Mouse (Mus musculus) neural tube, embryonic 11.5 days (tissue): ENCODE measurements around the gene Dock1. TPM values are rescaled to one million over a fixed set of nuclear protein-coding genes. Genes with fewer than 3 reads are reported as not detected.

Experiments
- ATAC-seq: fragments of 200-750 bp; cut with Nextera tagmentation; 2 replicates; pipeline ENCODE4 v1.8.0; 2017; ENCODE audit warnings: moderate number of reproducible peaks, mild to moderate bottlenecking, moderate TSS enrichment, moderate library complexity; ENCODE audit not compliant: insufficient read depth, low FRiP score, low TSS enrichment
- DNase-seq: peaks from one replicate; pipeline ENCODE4 v3.0.0-alpha.2; 2015; ENCODE audit warnings: low spot score
- H3K27ac ChIP-seq: fragments of 300-500 bp; sonication (generic); 2 replicates; pipeline ENCODE4 v1.5.1; 2014; ENCODE audit warnings: low read depth, mild to moderate bottlenecking, low read length
- H3K27me3 ChIP-seq: fragments of 300-500 bp; sonication (generic); 2 replicates; pipeline ENCODE4 v1.6.1; 2014; ENCODE audit warnings: mild to moderate bottlenecking, low read length, mixed read lengths; ENCODE audit not compliant: control insufficient read depth, insufficient read depth
- H3K36me3 ChIP-seq: fragments of 300-500 bp; sonication (generic); 2 replicates; pipeline ENCODE4 v1.6.1; 2014; ENCODE audit warnings: mild to moderate bottlenecking, low read length, moderate library complexity, mixed read lengths; ENCODE audit not compliant: control insufficient read depth, insufficient read depth
- H3K4me1 ChIP-seq: fragments of 300-500 bp; sonication (generic); 2 replicates; pipeline ENCODE4 v1.6.1; 2014; ENCODE audit warnings: low read length, mixed read lengths; ENCODE audit not compliant: control insufficient read depth, insufficient read depth
- H3K4me2 ChIP-seq: fragments of 300-500 bp; sonication (generic); 2 replicates; pipeline ENCODE4 v1.6.1; 2014; ENCODE audit warnings: low read depth, mild to moderate bottlenecking, moderate library complexity
- H3K4me3 ChIP-seq: fragments of 300-500 bp; sonication (generic); 2 replicates; pipeline ENCODE4 v1.5.1; 2014; ENCODE audit warnings: low read depth, low read length
- H3K9ac ChIP-seq: fragments of 300-500 bp; sonication (generic); 2 replicates; pipeline ENCODE4 v1.6.1; 2014; ENCODE audit warnings: mild to moderate bottlenecking, low read length
- H3K9me3 ChIP-seq: fragments of 300-500 bp; sonication (generic); 2 replicates; pipeline ENCODE4 v1.6.1; 2016; ENCODE audit warnings: low read length; ENCODE audit not compliant: control insufficient read depth
- WGBS: fragments of 180-500 bp; shearing (Covaris S2); extraction: QIAGEN DNeasy Blood & Tissue Kit; methylation state at CpG from one replicate; pipeline ENCODE4 v1.1.7; 2014; 5-methylcytosine and 5-hydroxymethylcytosine counted together
- polyA plus RNA-seq: library from polyadenylated mRNA; unstranded; fragments of >200 nt; fragmentation: Nextera tagmentation; extraction: Ambion mirVana; gene quantifications from 2 replicates; pipeline ENCODE4 v1.2.1, GENCODE M21; 2014

The Dock1 gene
- polyA plus RNA-seq, 1 experiment from 2014 or later = 26.3 TPM

DNA sequence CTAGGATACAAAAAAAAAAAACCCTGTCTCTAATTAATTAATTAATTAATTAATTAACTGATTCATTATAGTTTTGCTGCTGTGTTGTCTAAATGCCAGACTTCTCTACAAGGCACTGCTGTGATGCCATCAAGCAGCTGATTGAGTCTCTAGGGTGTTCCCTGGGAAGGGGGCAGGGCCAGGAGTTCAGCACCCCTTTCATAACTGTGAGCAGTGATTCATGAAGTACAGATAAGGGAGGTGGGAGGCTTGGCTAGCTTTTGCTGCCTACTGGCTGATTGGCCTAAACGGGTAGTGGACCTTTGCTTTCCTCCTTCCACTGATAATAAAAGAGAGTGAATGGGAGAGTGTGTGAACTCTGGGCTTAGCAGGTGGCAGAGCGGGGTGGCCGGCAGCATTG lies 389.1 kb downstream of the Dock1 start:
- Histone ChIP-seq H3K4me3 (no peak overlapping the region), H3K36me3 (no peaks in the 10 kb centered on the region; the same call in 1 of the 2 replicates), H3K27me3 (no peaks in the 10 kb centered on the region), H3K4me2 (no peak overlapping the region), H3K27ac (no peak overlapping the region), H3K9ac (no peak overlapping the region), H3K4me1 (no peaks in the 10 kb centered on the region), H3K9me3 (no peaks in the 10 kb centered on the region)
- ATAC-seq (no peak), DNase-seq (no peak)
- 90% methylated on average over 3 of the region's 3 CpGs for WGBS

DNA sequence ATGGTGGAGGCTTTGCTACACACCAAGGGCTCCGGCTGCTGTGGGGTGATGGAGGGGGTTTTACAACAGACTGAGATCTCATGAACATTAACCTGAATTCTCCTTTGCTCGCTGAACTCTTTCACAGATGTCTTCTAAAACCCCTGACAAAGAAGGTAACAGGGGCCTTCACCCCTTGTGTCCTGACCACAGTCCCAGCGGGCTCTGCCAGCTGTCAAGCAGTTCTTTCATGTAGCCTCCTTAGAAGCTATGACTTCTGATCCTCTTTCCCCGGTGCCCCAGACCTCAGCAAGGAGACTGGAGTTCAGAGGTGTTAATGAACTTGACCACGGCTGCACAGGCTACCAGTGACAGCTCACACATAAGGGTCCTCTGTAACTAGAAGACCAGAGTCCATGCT lies 393.4 kb downstream of the Dock1 start:
- no peak for DNase-seq
- Histone ChIP-seq H3K9me3 (no peaks in the 10 kb centered on the region), H3K4me2 (no peak overlapping the region), H3K36me3 (no peaks in the 10 kb centered on the region; the same call in 1 of the 2 replicates), H3K27ac (no peak overlapping the region), H3K4me1 (no peaks in the 10 kb centered on the region), H3K4me3 (no peak overlapping the region), H3K27me3 (no peaks in the 10 kb centered on the region), H3K9ac (no peak overlapping the region)
- WGBS = 85% methylated on average over 5 of the region's 5 CpGs
- ATAC-seq = no peak

DNA sequence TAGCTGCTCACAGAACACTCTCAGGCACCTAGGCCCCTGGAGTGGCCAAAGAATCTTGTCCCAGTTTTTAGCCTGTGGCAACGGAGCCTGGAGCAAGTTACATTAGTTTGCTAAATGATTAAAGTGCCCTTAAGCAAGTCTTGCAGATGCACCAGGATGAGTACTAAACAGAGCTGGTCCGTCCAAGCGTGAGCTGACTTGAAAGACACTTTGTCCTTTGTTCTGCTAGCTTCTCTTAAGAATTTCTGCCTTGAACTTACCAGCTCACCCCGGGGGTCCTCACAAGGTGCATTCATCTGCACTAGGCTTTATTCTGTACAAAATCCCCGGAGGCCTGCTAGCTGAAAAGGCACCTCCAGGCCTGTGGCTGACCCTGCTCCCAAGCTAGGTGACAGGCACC lies 394.8 kb downstream of the Dock1 start:
- no peak overlapping the region for H3K27ac ChIP-seq
- no peak overlapping the region for H3K4me3 ChIP-seq
- no peaks in the 10 kb centered on the region for H3K4me1 ChIP-seq
- H3K9me3 ChIP-seq = no peaks in the 10 kb centered on the region
- no peak overlapping the region for H3K4me2 ChIP-seq
- DNase-seq = no peak
- H3K36me3 ChIP-seq = no peaks in the 10 kb centered on the region; the same call in 1 of the 2 replicates
- H3K9ac ChIP-seq = no peak overlapping the region
- ATAC-seq = no peak
- WGBS = 28% methylated on average over 5 of the region's 5 CpGs
- H3K27me3 ChIP-seq = no peaks in the 10 kb centered on the region

DNA sequence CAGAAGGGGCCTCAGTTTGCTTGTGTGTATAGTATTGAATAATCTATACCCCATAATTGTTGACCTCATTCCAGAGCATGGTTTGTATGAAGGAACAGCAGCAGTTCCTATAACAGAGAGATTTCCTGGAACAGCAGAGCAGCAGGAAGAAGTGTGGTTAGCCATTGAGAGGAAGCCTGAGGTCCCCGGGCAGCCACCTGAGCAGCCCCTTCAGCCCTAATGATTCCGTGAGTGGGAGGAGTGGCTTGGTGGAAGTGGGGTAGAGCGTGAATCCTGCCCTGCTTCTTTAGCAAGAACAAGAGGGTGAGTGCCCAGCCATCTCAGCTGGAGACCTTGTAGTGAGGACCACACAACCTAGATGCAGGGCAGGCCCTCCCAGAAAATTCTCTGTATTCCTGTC lies 398.4 kb downstream of the Dock1 start:
- no peak overlapping the region for H3K4me2 ChIP-seq
- no peaks in the 10 kb centered on the region for H3K9me3 ChIP-seq
- H3K4me1 ChIP-seq = no peaks in the 10 kb centered on the region
- WGBS = 91% methylated on average over 3 of the region's 3 CpGs
- no peak overlapping the region for H3K27ac ChIP-seq
- H3K27me3 ChIP-seq = no peaks in the 10 kb centered on the region
- no peak overlapping the region for H3K4me3 ChIP-seq
- DNase-seq (no peak), ATAC-seq (no peak)
- H3K9ac ChIP-seq = no peak overlapping the region
- no peaks in the 10 kb centered on the region for H3K36me3 ChIP-seq

DNA sequence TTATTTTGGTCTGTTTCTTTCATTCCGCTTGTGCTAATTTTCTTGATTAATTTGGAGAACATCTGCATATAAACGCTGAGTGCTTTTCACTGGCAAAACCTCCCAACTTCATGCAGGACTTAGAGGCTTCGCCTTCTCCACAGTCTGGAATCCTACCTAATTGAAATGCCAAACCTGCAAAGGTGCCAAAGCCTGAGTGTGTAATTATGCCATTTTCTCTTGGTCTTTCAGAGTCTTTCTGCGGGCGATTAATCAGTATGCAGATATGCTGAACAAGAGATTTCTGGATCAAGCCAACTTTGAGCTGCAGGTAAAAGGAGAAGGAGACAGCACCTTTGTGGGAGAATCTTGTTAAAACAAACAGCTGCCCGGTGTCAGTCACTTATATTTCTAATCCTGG lies 406.4 kb downstream of the Dock1 start:
- ATAC-seq = no peak
- 88% methylated on average over 6 of the region's 6 CpGs for WGBS
- no peak overlapping the region for H3K9ac ChIP-seq
- peaks cover 7% of the 10 kb centered on the region; the same call in 1 of the 2 replicates for H3K4me1 ChIP-seq
- no peak overlapping the region for H3K27ac ChIP-seq
- no peak for DNase-seq
- H3K4me2 ChIP-seq = no peak overlapping the region
- H3K36me3 ChIP-seq = no peaks in the 10 kb centered on the region
- no peak overlapping the region for H3K4me3 ChIP-seq
- H3K27me3 ChIP-seq = no peaks in the 10 kb centered on the region
- no peaks in the 10 kb centered on the region for H3K9me3 ChIP-seq

DNA sequence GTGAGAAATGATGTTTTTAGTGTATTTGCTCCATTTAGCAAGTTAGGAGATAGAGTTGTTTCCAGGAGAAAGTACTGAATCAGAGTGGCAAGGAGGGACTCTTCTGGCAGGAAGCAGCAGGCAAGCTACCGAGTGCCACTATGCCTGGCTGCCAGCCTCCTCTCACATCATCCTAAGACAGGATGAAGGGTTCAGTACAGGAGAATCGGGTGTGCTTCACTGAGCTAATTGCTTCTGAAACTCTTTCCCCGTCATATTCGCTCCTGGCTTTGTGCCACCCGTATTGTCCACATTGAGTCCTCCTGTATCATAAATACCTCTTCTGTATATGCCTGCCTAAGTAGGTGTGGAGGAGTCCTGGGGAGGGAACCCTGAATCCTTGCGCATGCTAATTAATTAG lies 406.9 kb downstream of the Dock1 start:
- Histone ChIP-seq H3K9me3 (no peaks in the 10 kb centered on the region), H3K4me2 (no peak overlapping the region), H3K36me3 (no peaks in the 10 kb centered on the region), H3K9ac (no peak overlapping the region), H3K27ac (no peak overlapping the region), H3K4me1 (peaks cover 7% of the 10 kb centered on the region; the same call in 1 of the 2 replicates), H3K4me3 (no peak overlapping the region), H3K27me3 (no peaks in the 10 kb centered on the region)
- ATAC-seq (no peak), DNase-seq (no peak)
- 37% methylated on average over 6 of the region's 6 CpGs for WGBS

DNA sequence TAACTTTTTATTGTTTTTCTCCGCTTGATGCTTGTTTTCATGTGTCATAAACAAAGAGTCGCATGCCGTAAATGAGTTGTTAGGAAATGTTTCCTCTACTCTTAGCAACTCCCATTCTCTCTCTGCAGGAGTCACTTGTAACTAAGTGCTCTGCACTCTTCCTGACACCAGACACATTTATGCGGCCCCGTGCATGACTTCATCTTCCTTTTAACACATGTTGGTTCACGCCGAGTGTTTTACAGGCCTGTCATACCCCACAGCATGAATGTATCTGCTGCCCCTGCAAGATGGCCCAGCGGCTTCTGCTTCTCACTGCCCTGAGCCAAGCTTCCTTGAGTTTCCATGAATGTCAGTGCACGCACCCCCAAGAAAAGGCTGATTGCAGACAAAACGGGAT lies 407.4 kb downstream of the Dock1 start:
- Histone ChIP-seq H3K36me3 (no peaks in the 10 kb centered on the region), H3K4me3 (no peak overlapping the region), H3K27ac (no peak overlapping the region), H3K9me3 (no peaks in the 10 kb centered on the region), H3K27me3 (no peaks in the 10 kb centered on the region), H3K4me1 (peaks cover 7% of the 10 kb centered on the region; the same call in 1 of the 2 replicates), H3K9ac (no peak overlapping the region), H3K4me2 (no peak overlapping the region)
- DNase-seq (peak; percentile 19), ATAC-seq (no peak)
- 37% methylated on average over 10 of the region's 10 CpGs for WGBS

DNA sequence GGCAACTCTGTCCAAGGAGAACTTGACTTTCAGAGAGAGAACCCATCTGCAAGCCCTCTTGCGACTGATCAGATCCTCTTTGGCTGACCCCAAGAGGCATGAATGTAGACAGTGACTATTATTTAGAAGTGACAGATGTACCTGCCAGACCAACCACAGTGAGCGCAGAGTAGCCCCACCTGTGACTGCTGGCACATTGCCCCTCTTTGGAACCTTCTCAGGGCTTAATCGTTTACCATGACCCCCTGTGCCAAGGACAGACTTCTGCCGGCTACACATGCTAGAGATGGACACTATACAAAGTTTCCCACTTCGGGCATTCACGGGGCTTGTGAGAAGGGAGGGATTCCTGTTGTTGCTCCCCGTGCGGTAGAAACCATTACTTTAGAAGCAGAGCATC lies 413.0 kb downstream of the Dock1 start:
- no peak overlapping the region for H3K4me3 ChIP-seq
- no peaks in the 10 kb centered on the region for H3K9me3 ChIP-seq
- H3K4me2 ChIP-seq = no peak overlapping the region
- no peaks in the 10 kb centered on the region for H3K27me3 ChIP-seq
- no peak for DNase-seq
- no peaks in the 10 kb centered on the region for H3K36me3 ChIP-seq
- no peak for ATAC-seq
- no peaks in the 10 kb centered on the region for H3K4me1 ChIP-seq
- no peak overlapping the region for H3K9ac ChIP-seq
- H3K27ac ChIP-seq = no peak overlapping the region
- 93% methylated on average over 8 of the region's 8 CpGs for WGBS

DNA sequence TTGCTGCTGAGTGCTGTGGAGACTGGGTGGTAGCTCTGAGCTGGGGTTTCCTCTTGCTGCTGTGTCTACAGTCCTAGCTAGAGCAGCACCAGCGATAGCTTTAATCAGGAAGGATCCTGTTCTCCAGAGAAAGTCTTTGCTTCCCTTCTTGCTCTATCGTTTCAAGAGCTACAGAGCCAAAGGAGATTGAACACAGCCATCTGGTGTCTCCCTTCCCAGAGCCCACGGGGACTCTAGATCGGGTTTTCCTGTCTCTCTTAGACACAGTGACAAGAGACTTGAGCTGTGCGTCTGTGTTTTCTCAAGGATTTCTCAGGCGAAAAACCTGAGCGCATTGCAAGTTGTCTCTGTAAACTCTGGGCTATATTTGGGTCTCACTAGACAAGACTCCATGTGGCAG lies 413.6 kb downstream of the Dock1 start:
- Histone ChIP-seq H3K4me1 (no peaks in the 10 kb centered on the region), H3K9me3 (no peaks in the 10 kb centered on the region), H3K27ac (no peak overlapping the region), H3K9ac (no peak overlapping the region), H3K36me3 (no peaks in the 10 kb centered on the region), H3K4me3 (no peak overlapping the region), H3K27me3 (no peaks in the 10 kb centered on the region), H3K4me2 (no peak overlapping the region)
- ATAC-seq (no peak), DNase-seq (no peak)
- WGBS = 92% methylated on average over 7 of the region's 7 CpGs
